9 mouse cellular contexts compared by ENCODE assay signal in genomic region chr3:94260598-94260997, GRCm38 (mm10). TPM values are rescaled to one million over a fixed set of nuclear protein-coding genes. Genes with fewer than 3 reads are reported as not detected.
DNase-seq lines count a peak whose midpoint lies in the region; ATAC-seq lines count a peak whose summit lies in the region.
"Had no signal": no experiment of that assay in that cellular context is flagged by ENCODE, and none has a peak within 500 bp of the region (broad histone marks: within the 10 kb centered on the region; RNA-seq: fewer than 3 reads in every experiment).

No protein-coding gene starts in this region.

- H3K4me2 ChIP-seq in limb, embryonic 11.5 days (ENCODE audit: low read depth, severe bottlenecking) = no peak overlapping the region
- no peak overlapping the region for H3K4me2 ChIP-seq in midbrain, embryonic 13.5 days (replicated peaks)

- H3K9ac ChIP-seq in limb, embryonic 11.5 days (ENCODE audit: low read length) = no peak overlapping the region
- no peak overlapping the region for H3K9ac ChIP-seq in midbrain, embryonic 13.5 days (replicated peaks)

- no peaks in the 10 kb centered on the region for H3K27me3 ChIP-seq in limb, embryonic 11.5 days (ENCODE audit: control insufficient read depth, insufficient read depth, low read length)
- no peaks in the 10 kb centered on the region for H3K27me3 ChIP-seq in limb, embryonic 10.5 days (ENCODE audit: low read depth, poor library complexity, severe bottlenecking)
- H3K27me3 ChIP-seq in midbrain, embryonic 13.5 days = no peaks in the 10 kb centered on the region

- H3K27ac ChIP-seq in limb, embryonic 11.5 days (replicated peaks; ENCODE audit: low read depth, low read length) = no peak overlapping the region
- H3K27ac ChIP-seq in limb, embryonic 10.5 days = no peak overlapping the region
- no peak overlapping the region for H3K27ac ChIP-seq in midbrain, embryonic 13.5 days

- H3K36me3 ChIP-seq in limb, embryonic 11.5 days (ENCODE audit: control insufficient read depth, insufficient read depth, low read length) = no peaks in the 10 kb centered on the region
- H3K36me3 ChIP-seq in limb, embryonic 10.5 days = no peaks in the 10 kb centered on the region
- H3K36me3 ChIP-seq in midbrain, embryonic 13.5 days = no peaks in the 10 kb centered on the region

- H3K9me3 ChIP-seq in limb, embryonic 11.5 days (ENCODE audit: control insufficient read depth, low read length) = no peaks in the 10 kb centered on the region
- H3K9me3 ChIP-seq in limb, embryonic 10.5 days (replicated peaks) = no peaks in the 10 kb centered on the region
- no peaks in the 10 kb centered on the region for H3K9me3 ChIP-seq in midbrain, embryonic 13.5 days

- no peak overlapping the region for H3K4me3 ChIP-seq in limb, embryonic 11.5 days (ENCODE audit: low read depth, low read length)
- no peak overlapping the region for H3K4me3 ChIP-seq in limb, embryonic 10.5 days
- no peak overlapping the region for H3K4me3 ChIP-seq in midbrain, embryonic 13.5 days (replicated peaks)

- H3K4me1 ChIP-seq in limb, embryonic 11.5 days (ENCODE audit: control insufficient read depth, insufficient read depth, low read length) = no peaks in the 10 kb centered on the region
- H3K4me1 ChIP-seq in limb, embryonic 10.5 days = no peaks in the 10 kb centered on the region
- H3K4me1 ChIP-seq in midbrain, embryonic 13.5 days (replicated peaks) = no peaks in the 10 kb centered on the region

- WGBS in limb, embryonic 11.5 days = 51% methylated on average over 6 of the region's 6 CpGs
- 44% methylated on average over 6 of the region's 6 CpGs for WGBS in limb, embryonic 10.5 days
- 47% methylated on average over 6 of the region's 6 CpGs for WGBS in midbrain, embryonic 13.5 days

- peak; percentile 49; the same call in 1 of the 2 replicates for ATAC-seq in cerebellum, adult (ENCODE audit: insufficient number of reproducible peaks, low FRiP score, low TSS enrichment)
- no peak for ATAC-seq in limb, embryonic 11.5 days (ENCODE audit: insufficient number of reproducible peaks, low FRiP score, low TSS enrichment, low read depth)
- peak; percentile 53; the same call in 1 of the 2 replicates for ATAC-seq in midbrain, embryonic 13.5 days

- no peak for DNase-seq in cerebellum, postnatal 36 days
- peak; percentile 20 for DNase-seq in limb, embryonic 11.5 days (ENCODE audit: low spot score)
- no peak for DNase-seq in limb, embryonic 10.5 days (ENCODE audit: low spot score)
- DNase-seq in embryo, embryonic 10 days (ENCODE audit: low spot score) = peak; percentile 33
- no peak for DNase-seq in c-Kit-positive CD71-positive TER-119-positive erythroid progenitor cells, embryonic 14.5 days (ENCODE audit: low spot score)
- DNase-seq in ovary, postnatal 14 days (ENCODE audit: low spot score) = no peak

RNA-seq across cellular contexts. Expression of gene Gm4778, which starts 3.2 kb away (rescaled TPM):
- not detected in 2 replicates for polyA plus RNA-seq in limb, embryonic 11.5 days (2014; fragmentation: Nextera tagmentation; extraction: Ambion mirVana)
- polyA plus RNA-seq in limb, embryonic 10.5 days (2016; fragmentation: Nextera tagmentation; extraction: Ambion mirVana) = not detected in 2 replicates
- polyA plus RNA-seq in midbrain, embryonic 13.5 days (2015; fragmentation: Nextera tagmentation; extraction: Ambion mirVana) = not detected in 2 replicates
- polyA plus RNA-seq: heart, embryonic 16.5 days had no signal

RNA-seq across cellular contexts. Expression of gene Them4, which starts 49.3 kb away (rescaled TPM):
- 8.1 and 9.1 TPM in 2 replicates for polyA plus RNA-seq in limb, embryonic 11.5 days (2014; fragmentation: Nextera tagmentation; extraction: Ambion mirVana)
- polyA plus RNA-seq in limb, embryonic 10.5 days (2016; fragmentation: Nextera tagmentation; extraction: Ambion mirVana) = 7.2 and 7.7 TPM in 2 replicates
- polyA plus RNA-seq in midbrain, embryonic 13.5 days (2015; fragmentation: Nextera tagmentation; extraction: Ambion mirVana) = 30.4 and 33.6 TPM in 2 replicates

Comparison
In these comparisons a context has a peak if more than half of its experiments do, and no peak if none do; other contexts are left out.
1. DNase-seq: peak in limb, embryonic 11.5 days (single experiment) and embryo, embryonic 10 days (single experiment); none in cerebellum, postnatal 36 days (0 of 2), limb, embryonic 10.5 days (single experiment), c-Kit-positive CD71-positive TER-119-positive erythroid progenitor cells, embryonic 14.5 days (single experiment) and ovary, postnatal 14 days (single experiment).